Mouse (Mus musculus) stomach, postnatal 0 days (tissue): ENCODE measurements around the gene Defb28. TPM values are rescaled to one million over a fixed set of nuclear protein-coding genes. Genes with fewer than 3 reads are reported as not detected.
A peak's percentile ranks its signal among the peaks of the same experiment; 100 is the strongest.

Experiments used
- ATAC-seq: fragments of 200-750 bp; cut with Nextera tagmentation; 2 replicates; pipeline ENCODE4 v1.8.0; 2017; ENCODE audit not compliant: low FRiP score, low TSS enrichment
- DNase-seq: peaks from one replicate; pipeline ENCODE4 v3.0.0-alpha.2; 2016; ENCODE audit warnings: low spot score
- H3K27ac ChIP-seq: fragments of 300-500 bp; sonication (generic); replicated peaks from 2 replicates; pipeline ENCODE4 v1.5.1; 2014; ENCODE audit warnings: mild to moderate bottlenecking, control low read depth
- H3K27me3 ChIP-seq: fragments of 300-500 bp; sonication (generic); 2 replicates; pipeline ENCODE4 v1.6.1; 2014; ENCODE audit warnings: low read length; ENCODE audit not compliant: control insufficient read depth, insufficient read depth
- H3K36me3 ChIP-seq: fragments of 300-500 bp; sonication (generic); 2 replicates; pipeline ENCODE4 v1.6.1; 2014; ENCODE audit warnings: low read length, mixed read lengths; ENCODE audit not compliant: control insufficient read depth, insufficient read depth
- H3K4me1 ChIP-seq: fragments of 300-500 bp; sonication (generic); replicated peaks from 2 replicates; pipeline ENCODE4 v1.6.1; 2014; ENCODE audit warnings: antibody characterized with exemption; ENCODE audit not compliant: control insufficient read depth, insufficient read depth
- H3K4me2 ChIP-seq: fragments of 300-500 bp; sonication (generic); replicated peaks from 2 replicates; pipeline ENCODE4 v1.6.1; 2014; ENCODE audit warnings: low read depth, mild to moderate bottlenecking, control low read depth, moderate library complexity
- H3K4me3 ChIP-seq: fragments of 300-500 bp; sonication (generic); 2 replicates; pipeline ENCODE4 v1.5.1; 2014; ENCODE audit warnings: low read depth, low read length, control low read depth
- H3K9ac ChIP-seq: fragments of 300-500 bp; sonication (generic); 2 replicates; pipeline ENCODE4 v1.6.1; 2014; ENCODE audit warnings: mild to moderate bottlenecking, low read length, control low read depth, mixed read lengths
- H3K9me3 ChIP-seq: fragments of 300-500 bp; sonication (generic); 2 replicates; pipeline ENCODE4 v1.6.1; 2016; ENCODE audit warnings: low read length; ENCODE audit not compliant: control insufficient read depth
- CTCF ChIP-seq: IDR thresholded peaks from 2 replicates; pipeline ENCODE4 v1.5.1; 2016; ENCODE audit warnings: antibody characterized with exemption, low read depth, mild to moderate bottlenecking, moderate library complexity
- EP300 ChIP-seq: optimal IDR thresholded peaks from 2 replicates; pipeline ENCODE3; 2016; ENCODE audit warnings: antibody characterized with exemption
- WGBS: fragments of 180-500 bp; shearing (Covaris S2); extraction: QIAGEN DNeasy Blood & Tissue Kit; methylation state at CpG from one replicate; pipeline ENCODE4 v1.1.7; 2014; 5-methylcytosine and 5-hydroxymethylcytosine counted together
- polyA plus RNA-seq: library from polyadenylated mRNA; unstranded; fragments of >200 nt; fragmentation: Nextera tagmentation; extraction: Ambion mirVana; gene quantifications from 2 replicates; pipeline ENCODE4 v1.2.1, GENCODE M21; 2015

Gene Defb28
- polyA plus RNA-seq, 1 experiment from 2014 or later = not detected

DNA sequence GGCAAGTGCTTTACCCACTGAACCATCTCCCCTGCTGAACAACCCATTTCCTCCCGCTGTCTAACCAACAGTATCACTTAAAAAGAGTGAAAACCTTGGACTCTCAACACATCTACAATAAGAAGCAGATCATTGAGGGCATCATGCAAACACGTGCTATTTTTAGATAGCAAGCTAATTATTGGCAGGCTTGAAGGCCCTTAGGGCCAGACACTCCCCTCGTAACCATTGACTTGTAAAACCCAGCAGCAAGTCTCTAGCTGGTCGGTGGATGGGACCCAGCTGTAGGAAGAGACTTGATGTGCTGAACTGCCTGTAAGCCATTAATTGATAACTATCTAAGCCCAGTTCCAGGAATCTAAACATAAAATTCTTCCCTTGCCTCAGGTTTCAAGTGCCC is 25.4 kb downstream of the Defb28 start:
- no peak overlapping the region for H3K9ac ChIP-seq
- no peaks in the 10 kb centered on the region for H3K27me3 ChIP-seq
- DNase-seq (no peak), ATAC-seq (no peak)
- 58% methylated on average over 4 of the region's 4 CpGs for WGBS
- no peaks in the 10 kb centered on the region for H3K4me1 ChIP-seq
- TF ChIP-seq EP300 = no peak
- TF ChIP-seq CTCF = no peak
- no peaks in the 10 kb centered on the region for H3K9me3 ChIP-seq
- H3K27ac ChIP-seq = no peak overlapping the region
- H3K36me3 ChIP-seq = no peaks in the 10 kb centered on the region
- no peak overlapping the region for H3K4me2 ChIP-seq
- H3K4me3 ChIP-seq = no peak overlapping the region

DNA sequence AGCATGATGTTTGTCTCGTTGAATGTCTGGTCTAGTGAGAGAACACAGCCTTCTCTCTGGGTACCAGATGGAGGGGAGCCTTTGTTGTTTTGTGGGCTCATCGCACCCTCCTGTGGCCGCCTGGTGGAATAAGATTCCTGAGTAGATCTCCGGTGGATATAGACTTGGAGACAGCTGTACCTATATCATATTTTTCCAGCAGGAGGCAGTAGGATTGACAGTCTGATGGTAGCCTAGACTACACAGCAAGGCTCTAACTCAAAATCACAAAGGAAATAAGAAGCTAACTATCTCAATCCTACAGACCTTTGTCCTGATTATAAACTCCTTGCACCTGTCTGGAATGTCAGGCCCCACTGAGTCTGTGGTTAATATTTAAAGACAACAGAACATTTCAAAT is 26.6 kb downstream of the Defb28 start:
- Histone ChIP-seq H3K4me1 (no peaks in the 10 kb centered on the region), H3K27me3 (no peaks in the 10 kb centered on the region), H3K27ac (no peak overlapping the region), H3K9ac (no peak overlapping the region), H3K4me3 (no peak overlapping the region), H3K9me3 (no peaks in the 10 kb centered on the region), H3K36me3 (no peaks in the 10 kb centered on the region), H3K4me2 (no peak overlapping the region)
- 14% methylated on average over 4 of the region's 4 CpGs for WGBS
- DNase-seq = peak; percentile 18
- 0 out of 2 replicates have a peak, but pooled peaks have one; percentile 38 for ATAC-seq
- TF ChIP-seq CTCF = peak; percentile 79
- TF ChIP-seq EP300 = no peak

DNA sequence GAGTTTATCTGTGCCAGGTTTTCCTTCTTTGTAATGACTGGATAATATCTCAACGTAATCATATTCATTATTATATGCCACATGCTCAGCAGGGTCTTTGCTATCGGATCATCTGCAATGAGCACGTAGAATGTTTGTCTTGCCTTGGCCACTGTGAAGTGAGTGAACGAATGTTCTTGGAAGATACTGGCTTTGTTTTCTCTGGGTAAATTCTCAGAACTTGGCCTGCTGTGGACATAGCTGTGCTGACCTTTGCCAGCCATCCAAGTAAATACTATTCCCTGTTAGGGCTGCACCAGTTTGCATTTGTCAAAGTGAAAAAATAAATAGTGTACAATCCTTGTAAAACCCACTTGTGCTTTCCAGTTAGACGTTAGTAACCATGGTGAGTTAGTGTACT is 30.1 kb downstream of the Defb28 start:
- Histone ChIP-seq H3K9me3 (no peaks in the 10 kb centered on the region), H3K36me3 (no peaks in the 10 kb centered on the region), H3K4me1 (no peaks in the 10 kb centered on the region), H3K27me3 (no peaks in the 10 kb centered on the region), H3K4me3 (no peak overlapping the region), H3K27ac (no peak overlapping the region), H3K9ac (no peak overlapping the region), H3K4me2 (no peak overlapping the region)
- TF ChIP-seq CTCF (no peak), EP300 (no peak)
- DNase-seq = no peak
- 35% methylated on average over 5 of the region's 5 CpGs for WGBS
- ATAC-seq = no peak

DNA sequence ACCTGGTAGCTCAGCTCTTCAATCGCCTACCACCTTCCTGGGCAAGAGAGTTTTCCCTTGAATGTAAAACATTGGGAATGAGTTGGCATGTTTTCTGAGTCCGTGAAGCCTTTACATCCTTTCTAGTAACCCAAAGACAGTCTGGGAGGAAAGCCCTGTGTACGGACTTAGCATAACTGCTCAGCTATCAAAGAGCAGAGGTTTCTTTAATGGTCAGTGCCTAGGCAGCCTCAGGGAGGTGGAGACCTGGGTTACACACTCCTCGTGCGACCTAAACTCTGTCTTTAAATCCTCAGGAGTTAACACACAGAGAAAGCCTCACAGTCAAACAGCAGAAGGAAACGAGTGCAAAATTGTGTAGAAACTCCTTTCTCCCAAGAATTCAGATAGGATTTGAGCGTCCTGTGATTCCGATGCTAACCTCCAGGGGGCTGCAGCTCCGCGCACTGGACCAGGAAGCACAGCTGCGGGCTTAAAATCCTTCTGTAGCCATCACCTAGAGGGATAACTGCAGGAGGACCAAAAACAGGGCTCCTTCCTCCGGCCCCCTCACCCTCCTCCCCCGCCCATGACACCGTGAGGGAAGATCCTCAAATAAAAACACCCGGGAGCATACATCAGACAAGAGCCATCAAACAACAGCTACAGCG is 35.8 kb downstream of the Defb28 start:
- 10% methylated on average over 16 of the region's 16 CpGs for WGBS
- no peaks in the 10 kb centered on the region for H3K4me1 ChIP-seq
- TF ChIP-seq CTCF = peak; percentile 84
- no peak for TF ChIP-seq EP300
- DNase-seq (peak; percentile 66), ATAC-seq (peak; percentile 65; the same call in 1 of the 2 replicates)
- no peak overlapping the region for H3K27ac ChIP-seq
- no peak overlapping the region for H3K4me3 ChIP-seq
- no peaks in the 10 kb centered on the region for H3K27me3 ChIP-seq
- no peak overlapping the region for H3K9ac ChIP-seq
- H3K9me3 ChIP-seq = no peaks in the 10 kb centered on the region
- H3K36me3 ChIP-seq = no peaks in the 10 kb centered on the region
- peak overlapping the region; percentile 40 for H3K4me2 ChIP-seq

DNA sequence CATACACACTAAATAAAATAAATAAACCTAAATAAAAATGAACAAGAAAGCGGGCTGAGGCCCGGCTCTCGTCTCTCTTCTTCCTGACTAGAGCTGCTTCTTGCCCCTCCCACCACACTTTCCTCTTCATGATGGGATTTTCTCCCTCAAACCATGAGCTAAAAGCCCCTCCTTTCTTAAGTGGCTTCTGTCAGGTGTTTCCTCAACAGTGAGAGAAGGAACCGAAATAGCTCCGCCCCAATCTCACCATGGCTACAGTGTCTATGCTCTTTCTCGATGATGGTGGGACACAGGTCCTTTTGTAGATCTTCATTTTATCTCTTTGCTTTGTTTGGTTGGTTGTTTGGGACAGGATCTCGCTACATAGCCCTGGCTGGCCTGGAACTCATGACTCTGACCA is 38.6 kb downstream of the Defb28 start:
- TF ChIP-seq EP300 (no peak), CTCF (no peak)
- no peaks in the 10 kb centered on the region for H3K27me3 ChIP-seq
- H3K27ac ChIP-seq = no peak overlapping the region
- WGBS = 84% methylated on average over 7 of the region's 7 CpGs
- no peak overlapping the region for H3K4me2 ChIP-seq
- no peaks in the 10 kb centered on the region for H3K36me3 ChIP-seq
- H3K4me1 ChIP-seq = no peaks in the 10 kb centered on the region
- no peak overlapping the region for H3K9ac ChIP-seq
- no peaks in the 10 kb centered on the region for H3K9me3 ChIP-seq
- DNase-seq (no peak), ATAC-seq (no peak)
- no peak overlapping the region for H3K4me3 ChIP-seq

DNA sequence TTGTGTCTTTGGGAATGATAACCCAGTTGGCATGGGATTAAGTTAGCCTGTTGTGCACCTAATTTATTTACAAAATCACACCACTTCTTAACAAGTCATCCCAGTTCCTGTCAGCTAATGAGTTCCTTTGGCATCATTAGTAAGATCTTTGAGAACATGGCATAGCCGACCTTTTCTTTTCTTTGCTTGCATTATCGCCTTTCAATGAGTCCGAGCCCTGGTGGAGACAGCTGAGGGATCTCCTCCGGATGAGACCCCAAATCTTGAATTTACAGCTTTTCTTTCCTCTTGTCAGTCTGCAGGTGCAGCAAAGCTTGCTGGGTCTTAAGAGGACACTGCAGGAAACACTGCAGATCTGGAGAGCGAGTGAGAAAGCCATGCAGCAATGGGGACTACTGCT is 51.0 kb downstream of the Defb28 start, which contains the start of gene Gm17416:
Gm17416 (plus strand) TSS at position 301 of the 400 bp plus-strand sequence.
- Histone ChIP-seq H3K27me3 (no peaks in the 10 kb centered on the region), H3K9ac (no peak within 1 kb of the TSS), H3K4me2 (no peak within 1 kb of the TSS), H3K9me3 (no peaks in the 10 kb centered on the region), H3K4me3 (no peak within 1 kb of the TSS), H3K27ac (no peak within 1 kb of the TSS), H3K4me1 (no peaks in the 10 kb centered on the region), H3K36me3 (no peaks in the 10 kb centered on the region)
- WGBS = 90% methylated on average over 5 of the region's 5 CpGs
- no peak for DNase-seq
- ATAC-seq = no peak
- no peak for TF ChIP-seq EP300
- no peak for TF ChIP-seq CTCF
